Mouse (Mus musculus) myocyte (in vitro differentiated cells): Measurements from ENCODE around the gene AI661453. TPM values are rescaled to one million over a fixed set of nuclear protein-coding genes. Genes with fewer than 3 reads are reported as not detected.

ENCODE experiments used
- H3K27me3 ChIP-seq: one replicate; pipeline ENCODE4 v1.6.1; 2011; ENCODE audit not compliant: control insufficient read depth, insufficient read depth, insufficient read length
- H3K36me3 ChIP-seq: one replicate; pipeline ENCODE4 v1.6.1; 2011; ENCODE audit not compliant: control insufficient read depth, insufficient read depth
- H3K4me2 ChIP-seq: one replicate; pipeline ENCODE4 v1.6.1; 2011; ENCODE audit warnings: low read depth, control low read depth
- H3K4me3 ChIP-seq: one replicate; pipeline ENCODE4 v1.5.1; 2011; ENCODE audit warnings: mild to moderate bottlenecking, control low read depth, moderate library complexity
- H3K79me2 ChIP-seq: one replicate; pipeline ENCODE4 v1.6.1; 2011; ENCODE audit not compliant: control insufficient read depth, insufficient read depth
- H3ac ChIP-seq: one replicate; pipeline ENCODE4 v1.6.1; 2011; ENCODE audit not compliant: control insufficient read depth, insufficient read length
- CEBPB ChIP-seq: IDR thresholded peaks from 2 replicates; pipeline ENCODE4 v1.6.1; 2011; ENCODE audit warnings: mild to moderate bottlenecking, moderate library complexity; ENCODE audit not compliant: poor library complexity, insufficient read depth, severe bottlenecking
- E2F4 ChIP-seq: IDR thresholded peaks from one replicate; pipeline ENCODE4 v1.6.1; 2011; ENCODE audit warnings: mild to moderate bottlenecking, control low read depth, moderate library complexity; ENCODE audit not compliant: insufficient read depth
- MAX ChIP-seq: IDR thresholded peaks from one replicate; pipeline ENCODE4 v1.6.1; 2011; ENCODE audit warnings: low read depth, mild to moderate bottlenecking, control low read depth
- MYOD1 ChIP-seq, 3 experiments: IDR thresholded peaks; one replicate each; pipeline ENCODE4 v1.6.1; 2011; ENCODE audit warnings: control low read depth in 2 of 3, low read depth in 2 of 3, mild to moderate bottlenecking in 2 of 3, moderate library complexity in 1 of 3; ENCODE audit not compliant: insufficient read length in 2 of 3, control insufficient read depth in 1 of 3
- MYOG ChIP-seq, 3 experiments: IDR thresholded peaks; one replicate each; pipeline ENCODE4 v1.6.1; 2011; ENCODE audit warnings: control low read depth in 2 of 3, low read depth in 2 of 3, mild to moderate bottlenecking in 2 of 3; ENCODE audit not compliant: insufficient read length in 2 of 3, control insufficient read depth in 1 of 3, insufficient read depth in 1 of 3
- POLR2A ChIP-seq: IDR thresholded peaks from one replicate; pipeline ENCODE4 v1.6.1; 2011; ENCODE audit warnings: low read depth, mild to moderate bottlenecking, control low read depth, moderate library complexity; ENCODE audit not compliant: insufficient read length
- POLR2AphosphoS2 ChIP-seq: IDR thresholded peaks from one replicate; pipeline ENCODE4 v1.6.1; 2011; ENCODE audit warnings: low read depth, control low read depth; ENCODE audit not compliant: insufficient read length
- REST ChIP-seq: IDR thresholded peaks from one replicate; pipeline ENCODE4 v1.6.1; 2011; ENCODE audit warnings: mild to moderate bottlenecking, control low read depth, moderate library complexity; ENCODE audit not compliant: insufficient read depth, insufficient read length
- SRF ChIP-seq: IDR thresholded peaks from one replicate; pipeline ENCODE4 v1.6.1; 2011; ENCODE audit warnings: low read depth; ENCODE audit not compliant: control insufficient read depth, insufficient read length
- TCF12 ChIP-seq: IDR thresholded peaks from one replicate; pipeline ENCODE4 v1.6.1; 2011; ENCODE audit warnings: mild to moderate bottlenecking, control low read depth; ENCODE audit not compliant: poor library complexity, insufficient read depth, severe bottlenecking
- TCF3 ChIP-seq: IDR thresholded peaks from one replicate; pipeline ENCODE4 v1.6.1; 2011; ENCODE audit warnings: low read depth, control low read depth; ENCODE audit not compliant: insufficient read length
- USF1 ChIP-seq: IDR thresholded peaks from one replicate; pipeline ENCODE4 v1.6.1; 2011; ENCODE audit warnings: low read depth, mild to moderate bottlenecking, control low read depth, moderate library complexity
- polyA plus RNA-seq: library from polyadenylated mRNA; unstranded; fragments of >200 nt; fragmentation: generic; extraction: Trizol; gene quantifications from one replicate; pipeline ENCODE4 v1.2.1, GENCODE M21; 2012; ENCODE audit warnings: missing spikeins

The AI661453 gene
- polyA plus RNA-seq, 1 experiment = 0.08 TPM

DNA sequence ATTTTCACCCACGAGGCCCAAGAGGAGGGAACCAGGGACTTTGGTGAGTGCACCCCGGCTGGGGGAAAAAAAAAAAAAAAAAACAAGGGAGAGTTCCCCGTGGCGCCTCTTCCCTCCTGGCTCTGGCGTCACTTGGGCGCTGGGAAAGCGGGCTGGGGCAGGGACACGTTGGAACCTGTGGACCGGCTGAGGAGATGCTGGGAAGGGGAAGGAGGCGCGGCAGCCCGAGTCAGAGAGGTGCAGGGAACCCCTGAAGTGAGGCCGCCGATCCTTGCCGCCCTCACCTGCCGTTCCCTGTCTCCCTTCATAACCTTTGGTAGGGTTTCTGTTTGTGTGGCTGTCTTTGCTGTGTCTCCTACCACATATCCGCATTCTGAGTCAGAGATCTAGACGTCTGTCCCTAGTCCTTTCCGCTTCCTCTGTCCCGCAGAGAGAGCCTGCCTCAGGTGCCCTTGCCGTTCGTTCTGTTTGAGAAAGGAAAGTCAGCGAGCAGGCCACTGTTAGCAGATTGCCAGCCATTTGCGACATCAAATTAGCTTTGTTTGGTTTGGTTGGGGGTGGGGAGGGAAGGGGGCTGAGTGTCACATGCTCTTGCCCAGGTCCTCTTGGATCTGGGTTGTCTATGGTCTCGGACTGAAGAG lies 612 bp downstream of the AI661453 start, which contains the start of gene 1700001C19Rik:
Gene 1700001C19Rik (minus strand): TSS at position 470 of the 641 bp plus-strand sequence.
- H3K27me3 ChIP-seq = peaks cover 30% of the 10 kb centered on the region
- no peaks in the 10 kb centered on the region for H3K36me3 ChIP-seq
- H3K79me2 ChIP-seq = no peaks in the 10 kb centered on the region
- TF ChIP-seq POLR2A = no peak
- peak within 1 kb of the TSS; percentile 34 for H3K4me2 ChIP-seq
- no peak within 1 kb of the TSS for H3K4me3 ChIP-seq
- H3ac ChIP-seq = no peak within 1 kb of the TSS

DNA sequence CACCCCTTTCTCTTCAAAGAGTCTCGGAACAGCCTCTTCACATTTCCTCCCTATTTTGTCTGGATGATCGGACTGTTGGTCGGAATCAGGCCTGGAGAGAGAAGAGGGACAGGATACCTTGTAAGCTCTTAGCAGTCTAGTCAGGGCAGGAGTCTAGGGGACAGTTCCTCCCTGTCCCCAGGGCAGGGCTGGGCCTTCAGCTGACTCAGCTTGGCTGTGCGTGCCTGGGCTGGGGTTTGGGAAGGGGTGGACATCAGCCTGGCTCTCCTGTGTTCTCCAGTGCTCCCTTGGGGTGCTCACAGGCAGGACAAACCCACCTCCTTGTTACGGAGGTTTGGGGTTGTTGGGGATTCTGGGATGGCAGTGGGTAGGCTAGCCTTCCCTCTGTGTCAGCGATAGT lies 2.2 kb downstream of the AI661453 start:
- H3K36me3 ChIP-seq = no peaks in the 10 kb centered on the region
- H3K4me2 ChIP-seq = no peak overlapping the region
- H3ac ChIP-seq = no peak overlapping the region
- peaks cover 25% of the 10 kb centered on the region for H3K27me3 ChIP-seq
- no peaks in the 10 kb centered on the region for H3K79me2 ChIP-seq
- TF ChIP-seq MYOG (IDR thresholded peaks at IDR 0.05; ENCODE audit: control insufficient read depth in 1 of 3, insufficient read depth in 1 of 3, insufficient read length in 2 of 3, low read depth in 2 of 3) (no peak), POLR2A (no peak), TCF12 (no peak), USF1 (no peak)
- H3K4me3 ChIP-seq = no peak overlapping the region

DNA sequence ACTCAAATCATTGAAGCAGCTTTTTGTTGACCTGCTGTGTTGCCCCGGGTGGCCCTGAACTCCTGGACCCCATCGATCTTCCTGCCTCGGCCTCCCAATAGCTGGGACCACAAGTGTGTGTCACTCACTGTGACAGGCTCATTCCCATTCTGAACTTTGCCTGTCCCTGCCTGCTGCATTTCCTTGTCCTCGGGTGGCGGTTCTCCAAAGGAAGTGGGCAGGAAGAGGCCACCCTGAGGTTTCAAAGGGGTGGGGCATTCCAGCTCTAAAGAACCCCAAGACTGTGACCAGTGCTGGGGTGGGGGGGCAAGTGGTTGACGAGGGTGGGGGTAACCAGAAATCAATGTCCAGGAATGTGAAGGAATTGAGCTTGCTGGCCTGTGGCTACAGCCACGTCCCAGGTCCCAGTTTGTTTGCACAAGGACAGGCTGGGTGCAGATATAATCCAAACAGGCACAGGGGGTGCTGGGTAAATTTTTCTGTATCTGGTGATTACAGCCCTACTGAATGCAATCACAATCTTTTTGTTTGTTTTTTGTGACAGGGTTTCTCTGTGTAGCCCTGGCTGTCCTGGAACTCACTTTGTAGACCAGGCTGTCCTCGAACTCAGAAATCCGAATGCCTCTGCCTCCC lies 3.1 kb downstream of the AI661453 start:
- TF ChIP-seq USF1 (no peak), TCF3 (no peak), SRF (no peak), TCF12 (no peak), POLR2A (no peak), E2F4 (no peak), MYOD1 (IDR thresholded peaks at IDR 0.05; ENCODE audit: control insufficient read depth in 1 of 3, insufficient read length in 2 of 3, low read depth in 2 of 3) (no peak), MAX (no peak), POLR2AphosphoS2 (no peak), MYOG (IDR thresholded peaks at IDR 0.05; ENCODE audit: control insufficient read depth in 1 of 3, insufficient read depth in 1 of 3, insufficient read length in 2 of 3, low read depth in 2 of 3) (no peak), REST (no peak), CEBPB (no peak)

DNA sequence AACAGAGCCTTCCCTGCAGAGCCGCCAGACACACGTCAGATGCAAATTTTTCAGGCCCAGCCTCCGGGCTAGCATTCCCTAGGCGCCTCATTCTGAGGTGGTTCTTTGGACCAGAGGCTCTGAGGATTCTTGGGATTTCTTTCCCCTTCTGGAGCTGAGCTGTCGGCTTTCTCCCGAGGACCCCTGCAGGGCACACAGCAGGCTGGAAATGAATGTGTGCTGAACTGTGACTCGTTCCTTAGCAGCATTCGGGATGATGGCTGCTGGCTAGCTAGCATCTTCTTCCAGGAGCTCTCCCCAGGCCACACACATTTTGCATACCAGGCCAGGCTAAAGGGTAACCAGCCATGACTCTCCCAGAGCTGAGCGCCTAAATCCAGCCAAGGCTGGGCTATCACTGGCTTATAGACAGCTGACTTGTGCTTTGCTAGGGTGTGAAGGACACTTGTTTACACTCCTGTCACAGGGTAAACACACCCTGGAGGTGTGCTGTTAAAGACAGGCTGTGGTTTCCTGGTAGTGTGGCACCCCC lies 4.0 kb downstream of the AI661453 start:
- no peak overlapping the region for H3K4me3 ChIP-seq
- no peak overlapping the region for H3ac ChIP-seq
- no peaks in the 10 kb centered on the region for H3K79me2 ChIP-seq
- TF ChIP-seq MAX = no peak
- no peak for TF ChIP-seq E2F4
- TF ChIP-seq REST = no peak
- no peak for TF ChIP-seq MYOD1 (IDR thresholded peaks at IDR 0.05; ENCODE audit: control insufficient read depth in 1 of 3, insufficient read length in 2 of 3, low read depth in 2 of 3)
- no peak for TF ChIP-seq TCF3
- H3K36me3 ChIP-seq = no peaks in the 10 kb centered on the region
- H3K27me3 ChIP-seq = peaks cover 25% of the 10 kb centered on the region
- H3K4me2 ChIP-seq = no peak overlapping the region

More for the DNA sequence above, 3.1 kb downstream of the AI661453 start:
- Histone ChIP-seq H3K27me3 (peaks cover 25% of the 10 kb centered on the region), H3ac (no peak overlapping the region), H3K4me2 (no peak overlapping the region), H3K36me3 (no peaks in the 10 kb centered on the region), H3K4me3 (no peak overlapping the region), H3K79me2 (no peaks in the 10 kb centered on the region)

DNA sequence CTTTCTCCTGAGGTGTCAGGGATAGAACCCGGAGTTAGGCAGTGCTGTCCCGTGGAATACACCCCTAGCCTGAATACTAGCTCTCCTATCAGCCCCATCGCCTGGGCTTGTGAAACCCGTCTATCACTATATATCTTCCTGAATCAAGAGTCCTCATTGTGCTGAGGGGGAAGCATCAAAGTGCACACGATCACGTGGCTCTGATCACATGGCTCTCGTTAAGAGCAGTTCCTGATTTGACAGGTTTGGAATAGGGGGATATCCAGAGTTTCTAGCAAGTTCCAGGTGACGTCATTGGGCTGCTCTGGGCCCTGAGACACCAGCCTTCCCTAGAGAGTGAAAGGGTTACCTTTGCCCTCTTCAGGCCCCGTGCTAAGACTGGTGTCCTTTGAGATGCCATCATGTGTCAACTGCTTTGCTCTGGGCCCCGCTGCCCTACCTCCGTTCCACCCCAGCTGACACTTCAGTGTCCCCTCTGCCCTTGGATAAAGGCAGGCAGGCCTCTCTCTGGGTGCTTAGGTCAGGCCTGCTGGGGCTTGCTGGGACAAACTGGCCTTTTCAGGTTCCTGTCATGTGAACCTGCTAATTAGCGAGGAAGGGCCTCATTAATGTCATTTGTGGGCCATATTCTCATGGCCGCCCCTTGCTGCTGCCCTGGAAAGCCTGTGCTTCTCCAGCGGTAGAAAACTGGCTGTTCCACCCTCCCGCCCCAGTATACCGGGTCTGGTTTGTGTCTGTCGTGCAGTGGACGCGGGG lies 5.1 kb downstream of the AI661453 start:
- Histone ChIP-seq H3K36me3 (no peaks in the 10 kb centered on the region), H3K79me2 (no peaks in the 10 kb centered on the region), H3K4me3 (no peak overlapping the region), H3K27me3 (peaks cover 29% of the 10 kb centered on the region), H3ac (no peak overlapping the region), H3K4me2 (no peak overlapping the region)
- TF ChIP-seq POLR2AphosphoS2 (no peak), USF1 (peak; percentile 20), MYOG (IDR thresholded peaks at IDR 0.05; ENCODE audit: control insufficient read depth in 1 of 3, insufficient read depth in 1 of 3, insufficient read length in 2 of 3, low read depth in 2 of 3) (no peak), MAX (no peak), REST (no peak), SRF (no peak)
